Mouse (Mus musculus) hindbrain, embryonic 13.5 days (tissue): ENCODE measurements around the gene Gdi1. TPM values are rescaled to one million over a fixed set of nuclear protein-coding genes. Genes with fewer than 3 reads are reported as not detected.
A peak's percentile ranks its signal among the peaks of the same experiment; 100 is the strongest.
"Not testable (repeated sequence)": the region's sequence is repeated elsewhere in the genome, so short reads cannot be mapped to it uniquely, and the experiment has no call there.

Experiments used
- ATAC-seq: fragments of 200-750 bp; cut with Nextera tagmentation; 2 replicates; pipeline ENCODE4 v1.8.0; 2017; ENCODE audit warnings: moderate TSS enrichment; ENCODE audit not compliant: low FRiP score
- H3K27ac ChIP-seq: fragments of 300-500 bp; sonication (generic); 2 replicates; pipeline ENCODE4 v1.5.1; 2015; ENCODE audit warnings: inconsistent platforms, mild to moderate bottlenecking, moderate library complexity
- H3K27me3 ChIP-seq: fragments of 300-500 bp; sonication (generic); 2 replicates; pipeline ENCODE4 v1.6.1; 2015; ENCODE audit warnings: mild to moderate bottlenecking, inconsistent platforms
- H3K36me3 ChIP-seq: fragments of 300-500 bp; sonication (generic); 2 replicates; pipeline ENCODE4 v1.6.1; 2015; ENCODE audit warnings: mild to moderate bottlenecking, inconsistent platforms
- H3K4me1 ChIP-seq: fragments of 300-500 bp; sonication (generic); replicated peaks from 2 replicates; pipeline ENCODE4 v1.6.1; 2015; ENCODE audit warnings: inconsistent platforms
- H3K4me2 ChIP-seq: fragments of 300-500 bp; sonication (generic); 2 replicates; pipeline ENCODE4 v1.6.1; 2015; ENCODE audit warnings: inconsistent platforms, mild to moderate bottlenecking, moderate library complexity
- H3K4me3 ChIP-seq: fragments of 300-500 bp; sonication (generic); 2 replicates; pipeline ENCODE4 v1.5.1; 2015; ENCODE audit warnings: mild to moderate bottlenecking, inconsistent platforms
- H3K9ac ChIP-seq: fragments of 300-500 bp; sonication (generic); 2 replicates; pipeline ENCODE4 v1.6.1; 2015; ENCODE audit warnings: mild to moderate bottlenecking, inconsistent platforms
- H3K9me3 ChIP-seq: fragments of 300-500 bp; sonication (generic); 2 replicates; pipeline ENCODE4 v1.6.1; 2016; ENCODE audit warnings: inconsistent platforms
- WGBS: fragments of 180-500 bp; shearing (Covaris S2); methylation state at CpG from one replicate; pipeline ENCODE4 v1.1.7; 2015; 5-methylcytosine and 5-hydroxymethylcytosine counted together
- microRNA-seq: library from miRNA; unstranded; fragments of <30 nt; microRNA quantifications from one replicate; pipeline ENCODE4, GENCODE M21; 2016
- polyA plus RNA-seq: library from polyadenylated mRNA; unstranded; fragments of >200 nt; fragmentation: Nextera tagmentation; extraction: Ambion mirVana; gene quantifications from 2 replicates; pipeline ENCODE4 v1.2.1, GENCODE M21; 2015

Gene Gdi1
- polyA plus RNA-seq, 1 experiment from 2014 or later = 963 TPM

- ATAC-seq = peak; percentile 88
- Histone ChIP-seq H3K27ac (peak within 1 kb of the TSS; percentile 79), H3K9me3 (no peaks in the 10 kb centered on the region), H3K27me3 (no peaks in the 10 kb centered on the region), H3K4me1 (0 out of 2 replicates have a peak, but pooled peaks cover 4% of the 10 kb centered on the region), H3K4me2 (peak within 1 kb of the TSS; percentile 59), H3K4me3 (peak within 1 kb of the TSS; percentile 45), H3K36me3 (no peaks in the 10 kb centered on the region), H3K9ac (peak within 1 kb of the TSS; percentile 69)
- WGBS = 30% methylated on average over 16 of the region's 22 CpGs
Measured at GRCm38 (mm10) chrX:74353467-74353770, 48.6 kb downstream of the Gdi1 start, which contains the start of gene Lage3. Gene Lage3 (minus strand): TSS chrX:74353618.

GRCm38 (mm10) chrX:74357069-74357468 lies 52.3 kb downstream of the Gdi1 start:
- H3K4me1 ChIP-seq, H3K27me3 ChIP-seq, H3K4me2 ChIP-seq, H3K4me3 ChIP-seq, ATAC-seq, H3K27ac ChIP-seq, H3K36me3 ChIP-seq, H3K9ac ChIP-seq, H3K9me3 ChIP-seq: not testable (repeated sequence)
- 84% methylated on average over 3 of the region's 3 CpGs for WGBS

- Histone ChIP-seq H3K4me2 (no peak overlapping the region), H3K36me3 (no peaks in the 10 kb centered on the region), H3K27me3 (no peaks in the 10 kb centered on the region), H3K27ac (no peak overlapping the region), H3K9ac (no peak overlapping the region), H3K9me3 (no peaks in the 10 kb centered on the region), H3K4me3 (no peak overlapping the region), H3K4me1 (no peaks in the 10 kb centered on the region)
- WGBS = 59% methylated on average over 11 of the region's 11 CpGs
- no peak for ATAC-seq
Measured at GRCm38 (mm10) chrX:74359171-74359570, 54.4 kb downstream of the Gdi1 start.

Small RNAs within 50 kb of the gene (microRNA-seq; reads per million reads assigned to microRNA genes)
- gene Mir7091 (not detected), gene Mir7092 (not detected)

Other genes starting within 250 kb of the Gdi1 start
- not detected in 2 replicates for gene Opn1mw, start 177.5 kb upstream of the Gdi1 start, polyA plus RNA-seq
- 14.0 and 14.7 TPM in 2 replicates for gene Mecp2, start 169.6 kb upstream of the Gdi1 start, polyA plus RNA-seq
- gene Tex28, start 137.2 kb upstream of the Gdi1 start, polyA plus RNA-seq = not detected in 2 replicates
- gene Tktl1, start 127.7 kb upstream of the Gdi1 start, polyA plus RNA-seq = 0.13 and 0.14 TPM in 2 replicates
- 88.8 and 111 TPM in 2 replicates for gene Flna, start 55.2 kb upstream of the Gdi1 start, polyA plus RNA-seq
- 16.9 and 18.3 TPM in 2 replicates for gene Emd, start 50.3 kb upstream of the Gdi1 start, polyA plus RNA-seq
- 532 and 538 TPM in 2 replicates for gene Rpl10, start 34.2 kb upstream of the Gdi1 start, polyA plus RNA-seq
- 86.8 and 91.5 TPM in 2 replicates for gene Taz, start 23.1 kb upstream of the Gdi1 start, polyA plus RNA-seq
- gene Dnase1l1, start 22.7 kb upstream of the Gdi1 start, polyA plus RNA-seq = 3.6 and 5.2 TPM in 2 replicates
- gene Atp6ap1, start 7.9 kb upstream of the Gdi1 start, polyA plus RNA-seq = 218 and 223 TPM in 2 replicates
- gene Fam50a, start 8.0 kb downstream of the Gdi1 start, polyA plus RNA-seq = 58.2 and 59.1 TPM in 2 replicates
- gene Plxna3, start 24.1 kb downstream of the Gdi1 start, polyA plus RNA-seq = 51.1 and 53.9 TPM in 2 replicates
- 79.4 and 79.8 TPM in 2 replicates for gene Lage3, start 48.6 kb downstream of the Gdi1 start, polyA plus RNA-seq
- gene Ubl4a, start 68.2 kb downstream of the Gdi1 start, polyA plus RNA-seq = 61.6 and 64.0 TPM in 2 replicates
- 8.2 and 8.5 TPM in 2 replicates for gene Slc10a3, start 68.4 kb downstream of the Gdi1 start, polyA plus RNA-seq
- gene Fam3a, start 88.3 kb downstream of the Gdi1 start, polyA plus RNA-seq = 36.3 and 36.5 TPM in 2 replicates
- 15.4 and 18.8 TPM in 2 replicates for gene Ikbkg, start 88.3 kb downstream of the Gdi1 start, polyA plus RNA-seq
- 49.9 and 55.0 TPM in 2 replicates for gene G6pdx, start 124.2 kb downstream of the Gdi1 start, polyA plus RNA-seq
- gene Gm6880, start 176.4 kb downstream of the Gdi1 start, polyA plus RNA-seq = not detected in 2 replicates